Mouse (Mus musculus) heart, embryonic 14.5 days (tissue): Measurements from ENCODE around the gene Serbp1. TPM values are rescaled to one million over a fixed set of nuclear protein-coding genes. Genes with fewer than 3 reads are reported as not detected.

ENCODE experiments used
- ATAC-seq: fragments of 200-750 bp; cut with Nextera tagmentation; 2 replicates; pipeline ENCODE4 v1.8.0; 2017; ENCODE audit warnings: low read depth, moderate TSS enrichment; ENCODE audit not compliant: insufficient number of reproducible peaks, insufficient read depth, low FRiP score
- H3K27ac ChIP-seq, 2 experiments: fragments of 200-500 bp in 1 of 2; fragments of 300-500 bp in 1 of 2; sonication (generic) in 1 of 2; replicated peaks in 1 of 2; 2 replicates each; pipeline ENCODE4 v1.5.1; 2012 to 2014; ENCODE audit warnings: low read depth in 2 of 2, low read length in 2 of 2, control low read depth in 1 of 2, mild to moderate bottlenecking in 1 of 2, mixed read lengths in 1 of 2; ENCODE audit not compliant: control insufficient read depth in 1 of 2, insufficient read depth in 1 of 2
- H3K27me3 ChIP-seq: fragments of 300-500 bp; sonication (generic); 2 replicates; pipeline ENCODE4 v1.6.1; 2014; ENCODE audit warnings: mild to moderate bottlenecking, low read length, control low read depth; ENCODE audit not compliant: control insufficient read depth, insufficient read depth
- H3K36me3 ChIP-seq: fragments of 300-500 bp; sonication (generic); 2 replicates; pipeline ENCODE4 v1.6.1; 2014; ENCODE audit warnings: mild to moderate bottlenecking, control low read depth, low read length, mixed read lengths; ENCODE audit not compliant: control insufficient read depth, insufficient read depth
- H3K4me1 ChIP-seq, 2 experiments: fragments of 200-500 bp in 1 of 2; fragments of 300-500 bp in 1 of 2; sonication (generic) in 1 of 2; 2 replicates each; pipeline ENCODE4 v1.6.1; 2012 to 2014; ENCODE audit warnings: low read length in 2 of 2, control low read depth in 1 of 2, mixed read lengths in 1 of 2; ENCODE audit not compliant: control insufficient read depth in 2 of 2, insufficient read depth in 2 of 2
- H3K4me2 ChIP-seq: fragments of 300-500 bp; sonication (generic); 2 replicates; pipeline ENCODE4 v1.6.1; 2014; ENCODE audit warnings: mild to moderate bottlenecking, low read length
- H3K4me3 ChIP-seq, 2 experiments: fragments of 200-500 bp in 1 of 2; fragments of 300-500 bp in 1 of 2; sonication (generic) in 1 of 2; 2 replicates each; pipeline ENCODE4 v1.5.1; 2012 to 2014; ENCODE audit warnings: low read length in 2 of 2, mild to moderate bottlenecking in 2 of 2, control low read depth in 1 of 2, low read depth in 1 of 2, moderate library complexity in 1 of 2; ENCODE audit not compliant: control insufficient read depth in 1 of 2, insufficient read depth in 1 of 2
- H3K9ac ChIP-seq: fragments of 300-500 bp; sonication (generic); 2 replicates; pipeline ENCODE4 v1.6.1; 2014; ENCODE audit warnings: mild to moderate bottlenecking, low read length
- H3K9me3 ChIP-seq: fragments of 300-500 bp; sonication (generic); 2 replicates; pipeline ENCODE4 v1.6.1; 2016; ENCODE audit warnings: low read length, control low read depth; ENCODE audit not compliant: control insufficient read depth
- WGBS: fragments of 180-500 bp; shearing (Covaris S2); extraction: QIAGEN DNeasy Blood & Tissue Kit; methylation state at CpG from one replicate; pipeline ENCODE4 v1.1.7; 2014; 5-methylcytosine and 5-hydroxymethylcytosine counted together
- polyA plus RNA-seq: library from polyadenylated mRNA; unstranded; fragments of >200 nt; fragmentation: Nextera tagmentation; extraction: Ambion mirVana; gene quantifications from 2 replicates; pipeline ENCODE4 v1.2.1, GENCODE M21; 2014

The Serbp1 gene
- polyA plus RNA-seq, 1 experiment from 2014 or later: 361 TPM

DNA sequence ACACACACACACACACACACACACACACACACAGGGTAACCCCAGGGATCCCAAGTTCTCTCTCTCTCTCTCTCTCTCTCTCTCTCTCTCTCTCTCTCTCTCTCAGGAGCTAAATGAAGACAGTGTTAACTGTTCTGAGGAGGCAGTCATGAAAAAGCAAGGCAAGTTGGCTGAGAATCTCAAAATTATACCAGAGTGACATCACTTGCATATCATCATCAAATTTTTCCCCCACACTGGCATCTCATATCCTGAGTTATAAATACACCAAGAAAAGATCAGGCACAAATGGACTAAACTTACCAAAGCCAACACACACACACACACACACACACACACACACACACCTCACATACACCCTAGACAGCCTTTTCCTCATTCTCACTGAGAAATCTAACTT lies 7.0 kb upstream of the Serbp1 start:
- Histone ChIP-seq H3K9me3 (no peaks in the 10 kb centered on the region), H3K4me3 (no peak overlapping the region), H3K27me3 (no peaks in the 10 kb centered on the region), H3K27ac (no peak overlapping the region), H3K36me3 (no peaks in the 10 kb centered on the region), H3K4me1 (peaks cover 6 to 22% of the 10 kb centered on the region in 2 experiments), H3K4me2 (no peak overlapping the region), H3K9ac (no peak overlapping the region)
- no peak for ATAC-seq

DNA sequence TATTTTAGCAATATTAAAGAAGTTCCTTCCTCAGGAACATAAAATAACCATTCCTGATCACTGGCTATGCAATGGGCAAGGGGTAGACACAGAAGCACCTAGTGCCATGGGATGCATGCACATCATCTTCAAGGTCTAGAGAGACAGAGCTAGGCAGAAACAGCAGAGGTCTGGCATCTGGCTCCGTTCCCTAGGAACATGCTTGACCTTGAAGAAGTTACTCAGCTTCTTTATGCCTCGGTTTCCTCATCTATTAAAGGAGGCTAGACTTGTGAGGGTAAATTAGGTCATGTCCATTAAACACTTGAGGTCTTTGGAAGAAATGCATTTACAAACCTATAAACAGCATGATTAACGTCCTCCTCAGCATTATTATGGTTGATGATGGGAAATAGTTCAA lies 2.3 kb upstream of the Serbp1 start:
- no peak overlapping the region for H3K4me2 ChIP-seq
- WGBS: 82% methylated on average over 3 of the region's 3 CpGs
- no peak overlapping the region for H3K27ac ChIP-seq
- H3K9ac ChIP-seq: no peak overlapping the region
- no peak for ATAC-seq
- H3K9me3 ChIP-seq: no peaks in the 10 kb centered on the region
- H3K27me3 ChIP-seq: no peaks in the 10 kb centered on the region
- H3K36me3 ChIP-seq: no peaks in the 10 kb centered on the region
- H3K4me3 ChIP-seq: no peak overlapping the region
- no peaks in the 10 kb centered on the region for H3K4me1 ChIP-seq

DNA sequence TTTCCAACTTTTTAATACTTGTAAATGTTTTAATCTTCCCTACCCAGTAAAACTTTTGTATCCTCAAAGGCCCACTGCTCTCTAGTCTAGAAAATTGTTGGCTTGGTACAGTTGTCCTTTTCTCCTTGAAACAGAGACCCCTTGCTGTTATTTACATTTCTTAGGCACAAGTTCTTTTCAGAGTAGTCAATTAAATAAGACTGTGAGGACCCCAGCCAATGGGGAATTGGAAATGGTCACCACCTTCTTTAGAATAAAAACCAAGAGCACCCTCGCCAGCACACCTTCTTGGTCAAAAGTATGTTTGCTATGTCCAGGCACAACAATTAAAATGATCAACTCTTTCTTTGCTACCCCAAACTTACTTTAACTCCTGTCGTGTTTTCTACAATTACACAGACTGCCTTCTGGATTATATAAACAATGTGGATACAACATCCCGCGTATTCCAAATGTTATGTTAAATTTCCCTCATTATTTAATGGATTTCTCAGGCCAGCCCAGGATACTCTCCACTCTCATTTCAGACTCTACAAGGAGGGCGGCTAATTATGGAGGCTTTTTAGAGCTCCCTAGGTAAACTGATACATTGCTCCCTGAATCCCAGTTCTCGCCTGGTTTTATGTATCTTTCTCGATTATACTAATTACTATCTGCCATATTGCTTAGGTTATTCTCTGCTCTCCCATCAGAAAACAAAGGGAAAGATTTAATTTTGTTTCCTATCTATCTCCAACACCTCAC lies 1.3 kb upstream of the Serbp1 start:
- no peak overlapping the region for H3K4me2 ChIP-seq
- no peak overlapping the region for H3K4me3 ChIP-seq
- no peaks in the 10 kb centered on the region for H3K9me3 ChIP-seq
- H3K27me3 ChIP-seq: no peaks in the 10 kb centered on the region
- H3K4me1 ChIP-seq: no peaks in the 10 kb centered on the region
- no peak overlapping the region for H3K9ac ChIP-seq
- ATAC-seq: no peak
- WGBS: 87% methylated on average over 7 of the region's 7 CpGs
- no peak overlapping the region for H3K27ac ChIP-seq
- no peaks in the 10 kb centered on the region for H3K36me3 ChIP-seq

- 90% methylated on average over 3 of the region's 3 CpGs for WGBS
- no peak overlapping the region for H3K4me2 ChIP-seq
- no peak overlapping the region for H3K27ac ChIP-seq
- no peaks in the 10 kb centered on the region for H3K9me3 ChIP-seq
- no peaks in the 10 kb centered on the region for H3K4me1 ChIP-seq
- H3K9ac ChIP-seq: no peak overlapping the region
- H3K36me3 ChIP-seq: no peaks in the 10 kb centered on the region
- no peak overlapping the region for H3K4me3 ChIP-seq
- ATAC-seq: no peak
- H3K27me3 ChIP-seq: no peaks in the 10 kb centered on the region
These were observed 3.3 kb downstream of the Serbp1 start for GRCm38 (mm10) chr6:67241263-67241662.

- Histone ChIP-seq H3K27ac (no peak overlapping the region), H3K4me3 (no peak overlapping the region), H3K4me2 (no peak overlapping the region), H3K4me1 (no peaks in the 10 kb centered on the region), H3K36me3 (no peaks in the 10 kb centered on the region), H3K9ac (no peak overlapping the region), H3K27me3 (no peaks in the 10 kb centered on the region), H3K9me3 (no peaks in the 10 kb centered on the region)
- no peak for ATAC-seq
- WGBS: 90% methylated on average over 7 of the region's 7 CpGs
These were observed 5.9 kb downstream of the Serbp1 start for GRCm38 (mm10) chr6:67243765-67244420.

- no peak overlapping the region for H3K9ac ChIP-seq
- H3K9me3 ChIP-seq: no peaks in the 10 kb centered on the region
- H3K36me3 ChIP-seq: no peaks in the 10 kb centered on the region
- no peak overlapping the region for H3K27ac ChIP-seq
- WGBS: 83% methylated on average over 5 of the region's 5 CpGs
- no peaks in the 10 kb centered on the region for H3K4me1 ChIP-seq
- no peaks in the 10 kb centered on the region for H3K27me3 ChIP-seq
- ATAC-seq: no peak
- H3K4me3 ChIP-seq: no peak overlapping the region
- no peak overlapping the region for H3K4me2 ChIP-seq
These were observed 6.5 kb downstream of the Serbp1 start for GRCm38 (mm10) chr6:67244451-67244850.

- no peak overlapping the region for H3K9ac ChIP-seq
- H3K4me3 ChIP-seq: no peak overlapping the region
- no peaks in the 10 kb centered on the region for H3K27me3 ChIP-seq
- ATAC-seq: no peak
- no peak overlapping the region for H3K27ac ChIP-seq
- H3K9me3 ChIP-seq: no peaks in the 10 kb centered on the region
- H3K4me2 ChIP-seq: no peak overlapping the region
- H3K4me1 ChIP-seq: no peaks in the 10 kb centered on the region
- 89% methylated on average over 4 of the region's 4 CpGs for WGBS
- no peaks in the 10 kb centered on the region for H3K36me3 ChIP-seq
These were observed 13.1 kb downstream of the Serbp1 start for GRCm38 (mm10) chr6:67251095-67251494.
